Mouse (Mus musculus): ENCODE results near the gene Parp4.

Parp4 gene

DNA sequence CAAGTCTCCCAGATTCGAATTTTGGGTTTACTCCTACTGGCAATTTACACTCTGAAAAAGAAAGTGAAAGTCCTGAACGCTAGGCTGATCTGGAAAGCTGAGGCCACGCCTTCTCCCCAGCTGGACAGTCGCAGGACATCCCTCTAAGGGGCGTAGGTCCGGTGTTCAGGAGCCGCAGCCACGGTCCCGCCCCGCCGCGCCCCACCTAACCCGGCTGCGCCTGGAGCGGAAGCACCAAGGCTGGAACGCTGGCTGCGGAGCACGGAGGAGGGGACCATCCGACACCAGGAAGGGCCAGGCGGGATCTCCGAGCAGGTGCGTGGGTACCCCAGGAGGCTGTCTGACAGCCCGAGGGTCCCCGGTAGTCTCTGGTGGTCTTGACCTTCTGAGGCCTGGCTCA, at the start of gene Parp4, which contains the start of gene Cenpj:
TSS of gene Parp4 (plus strand) at position 204 of the 400 bp plus-strand sequence.
TSS of gene Cenpj (minus strand) at position 10 of the 400 bp plus-strand sequence.
- DNase-seq (ENCODE audit: low spot score in 2 of 2) = peak in 1 of 2 experiments; percentile 57

DNA sequence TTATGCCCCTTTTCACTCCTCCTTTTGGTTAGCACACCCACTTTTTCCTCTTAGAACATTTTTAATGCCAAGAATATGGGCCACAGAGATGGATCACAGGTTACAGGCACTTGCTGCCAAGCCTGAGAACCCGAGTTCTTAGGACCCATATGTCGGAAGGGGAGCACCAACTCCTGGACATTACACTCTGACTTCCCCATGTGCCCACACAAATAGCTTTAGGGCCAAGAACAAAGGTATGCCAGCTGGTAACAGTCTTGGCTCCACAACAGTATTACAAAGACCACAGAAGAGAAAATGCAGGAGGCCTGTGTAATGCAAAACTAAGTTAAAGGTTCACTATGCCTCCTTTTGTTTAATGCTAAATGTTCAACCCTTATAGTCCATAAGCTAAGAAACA, 44.6 kb upstream of the Parp4 start:
- no peak for DNase-seq (ENCODE audit: low spot score in 2 of 2)

GRCm38 (mm10) chr14:56544946-56545345, 30.5 kb upstream of the Parp4 start:
- no peak for DNase-seq (ENCODE audit: low spot score in 2 of 2)

DNA sequence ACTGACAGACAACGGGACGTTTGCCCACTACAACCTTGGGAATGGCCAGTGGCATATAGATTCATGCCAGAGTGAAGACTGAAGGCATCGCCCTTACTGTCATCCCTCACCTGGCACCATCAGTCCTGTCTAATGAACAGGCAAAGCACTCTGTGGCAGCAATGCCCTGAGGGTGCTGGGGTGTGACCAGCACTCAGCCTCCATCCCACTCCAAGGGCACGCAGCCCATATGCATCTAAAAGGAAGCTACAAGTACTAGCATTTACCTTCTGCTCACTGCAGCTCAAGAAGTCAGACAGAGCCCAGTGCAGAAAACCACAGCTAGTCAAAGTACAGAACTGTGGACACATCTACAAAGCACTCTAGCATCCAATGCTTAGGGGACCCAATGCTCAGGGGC, 29.9 kb upstream of the Parp4 start:
- DNase-seq (ENCODE audit: low spot score in 2 of 2) = no peak

DNA sequence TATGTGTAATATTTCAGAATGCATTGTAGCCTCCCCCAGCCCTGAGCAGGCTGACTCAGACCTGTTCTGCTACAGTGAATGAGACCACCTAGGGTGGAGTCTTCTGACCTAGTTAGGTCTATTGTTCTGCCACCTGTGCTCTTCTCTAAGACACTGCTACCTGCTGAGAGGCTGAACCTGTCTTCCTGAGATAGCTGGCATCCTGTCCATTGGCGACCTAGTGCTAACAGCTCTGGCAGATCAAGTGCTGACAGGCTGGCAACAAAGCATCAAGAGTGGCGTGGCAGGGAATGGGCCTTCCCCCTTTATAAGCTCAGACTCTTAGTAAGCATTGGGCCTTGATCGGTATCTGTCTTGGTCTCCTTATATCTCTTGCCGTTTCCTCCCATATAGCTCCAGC, 24.5 kb upstream of the Parp4 start:
- no peak for DNase-seq (ENCODE audit: low spot score in 2 of 2)

DNA sequence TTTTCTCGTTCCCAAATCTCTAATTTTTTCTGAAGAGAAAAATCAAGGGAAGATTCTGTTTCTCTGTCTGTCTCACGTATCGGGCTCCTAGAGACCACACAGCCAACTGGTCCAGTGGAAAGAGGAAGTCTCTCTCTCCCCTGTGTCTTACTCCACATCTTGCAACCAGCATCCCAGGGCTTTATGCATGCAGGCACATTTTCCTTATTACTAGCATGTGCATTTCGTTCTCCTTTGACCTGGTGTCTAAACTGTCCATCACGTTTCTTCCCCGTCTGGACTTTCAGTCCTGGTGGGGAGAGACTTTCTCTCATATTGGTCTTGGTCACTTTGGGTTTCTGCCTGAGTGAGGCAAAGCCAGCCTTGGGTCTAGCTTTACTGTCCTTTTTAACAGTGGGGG, 22.5 kb upstream of the Parp4 start:
- DNase-seq (ENCODE audit: low spot score in 2 of 2) = no peak

- no peak for DNase-seq (ENCODE audit: low spot score in 2 of 2)
These were observed 22.1 kb upstream of the Parp4 start for GRCm38 (mm10) chr14:56553331-56553730.

DNA sequence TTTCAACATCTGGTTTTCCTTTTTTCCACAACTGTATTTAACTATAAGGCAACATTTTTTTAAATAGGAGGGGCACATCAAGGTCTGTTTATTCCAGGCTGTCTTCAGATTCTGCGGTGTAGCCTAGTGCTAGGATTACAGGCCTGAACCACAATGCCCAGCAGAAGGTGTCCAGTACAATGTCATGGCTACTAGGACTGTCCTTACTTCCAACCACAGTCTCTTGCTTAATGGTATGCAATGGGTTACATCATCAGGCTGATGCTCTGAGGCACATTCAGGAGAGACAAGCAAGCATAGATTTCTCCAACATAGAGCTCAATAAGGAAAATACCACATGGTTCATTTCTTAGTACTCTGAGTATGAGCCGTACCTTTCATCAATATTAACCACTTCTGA, 20.7 kb upstream of the Parp4 start:
- DNase-seq (ENCODE audit: low spot score in 2 of 2) = no peak

DNA sequence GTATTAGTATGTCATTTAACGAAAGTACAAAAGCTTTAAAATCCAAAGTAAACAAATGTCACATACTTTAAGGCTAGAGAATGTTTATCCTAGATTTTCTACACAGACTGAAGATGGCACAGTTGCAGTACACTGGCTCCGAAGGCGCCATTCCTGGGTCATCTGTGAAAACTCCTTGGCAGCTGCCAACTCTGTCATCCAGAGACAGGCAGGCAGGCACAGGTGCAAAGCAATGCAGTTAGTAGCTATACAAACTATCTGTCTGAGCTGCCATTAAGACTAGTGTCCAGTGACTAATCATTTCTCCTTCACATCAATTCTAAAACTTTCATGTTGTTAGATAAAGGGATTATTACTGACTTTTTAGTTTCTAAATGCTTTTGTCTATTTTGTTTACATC, 16.3 kb upstream of the Parp4 start:
- no peak for DNase-seq (ENCODE audit: low spot score in 2 of 2)

- no peak for DNase-seq (ENCODE audit: low spot score in 2 of 2)
These were observed 7.9 kb upstream of the Parp4 start for GRCm38 (mm10) chr14:56567476-56567875.

DNA sequence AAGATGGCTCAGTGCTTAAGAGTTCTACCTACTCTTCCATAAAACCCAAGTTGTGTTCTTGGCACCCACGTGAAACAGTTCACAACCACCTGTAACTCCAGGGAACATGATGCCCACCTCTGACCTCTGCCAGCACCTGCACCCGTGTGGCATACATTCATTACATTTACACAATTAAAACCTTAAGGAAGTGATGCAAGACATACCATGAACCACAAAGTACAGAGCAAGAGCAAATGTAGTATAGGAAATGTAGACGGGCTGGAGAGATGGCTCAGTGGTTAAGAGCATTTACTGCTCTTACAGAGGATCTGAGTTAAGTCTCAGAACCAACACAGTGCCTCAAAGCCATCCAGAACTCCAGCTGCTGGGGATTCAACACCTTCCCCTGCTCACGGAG, 6.4 kb upstream of the Parp4 start:
- no peak for DNase-seq (ENCODE audit: low spot score in 2 of 2)

GRCm38 (mm10) chr14:56571310-56572093, 3.9 kb upstream of the Parp4 start:
- DNase-seq (ENCODE audit: low spot score in 2 of 2) = peak; percentile 88 to 96

DNA sequence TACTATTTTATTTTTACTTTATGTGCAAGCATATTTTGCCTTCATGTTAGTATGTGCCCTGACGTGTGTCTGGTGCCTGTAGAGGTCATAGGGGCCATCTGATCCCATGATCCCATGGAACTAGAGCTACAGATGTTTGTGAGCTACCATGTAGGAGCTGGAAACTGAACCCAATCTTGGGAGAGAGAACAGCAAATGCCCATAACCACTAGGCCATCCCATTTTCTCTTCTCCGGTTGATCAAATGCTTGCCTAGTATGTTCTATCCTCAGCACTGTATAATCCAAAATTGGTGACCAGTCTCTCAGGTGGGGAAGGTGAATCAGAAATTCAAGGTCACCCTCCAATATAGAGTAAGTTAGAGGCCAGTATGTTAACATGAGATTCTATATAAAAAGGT, 2.9 kb upstream of the Parp4 start:
- no peak for DNase-seq (ENCODE audit: low spot score in 2 of 2)

GRCm38 (mm10) chr14:56575969-56576901, 816 bp downstream of the Parp4 start:
- no peak for DNase-seq (ENCODE audit: low spot score in 2 of 2)

GRCm38 (mm10) chr14:56579011-56579410, 3.6 kb downstream of the Parp4 start:
- no peak for DNase-seq (ENCODE audit: low spot score in 2 of 2)

DNA sequence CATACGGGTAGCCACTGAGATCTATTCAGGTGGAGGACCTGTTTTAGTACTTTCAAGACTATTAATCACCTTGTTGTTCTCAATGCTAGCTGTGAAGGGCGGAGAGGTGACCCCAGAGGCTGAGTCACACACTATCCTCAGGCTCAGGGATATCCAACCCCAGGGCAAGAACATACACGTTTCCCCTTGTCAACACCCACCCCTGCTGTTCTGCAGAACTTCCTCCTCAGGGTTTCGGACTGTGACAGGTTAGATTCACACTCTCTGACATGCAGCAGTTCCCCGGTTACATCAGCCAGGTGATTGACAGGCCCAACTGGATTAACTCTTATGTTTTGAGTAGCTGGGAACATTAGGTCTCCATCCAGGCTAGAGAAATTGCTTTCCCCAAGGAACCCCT, 5.7 kb downstream of the Parp4 start:
- no peak for DNase-seq (ENCODE audit: low spot score in 2 of 2)

DNA sequence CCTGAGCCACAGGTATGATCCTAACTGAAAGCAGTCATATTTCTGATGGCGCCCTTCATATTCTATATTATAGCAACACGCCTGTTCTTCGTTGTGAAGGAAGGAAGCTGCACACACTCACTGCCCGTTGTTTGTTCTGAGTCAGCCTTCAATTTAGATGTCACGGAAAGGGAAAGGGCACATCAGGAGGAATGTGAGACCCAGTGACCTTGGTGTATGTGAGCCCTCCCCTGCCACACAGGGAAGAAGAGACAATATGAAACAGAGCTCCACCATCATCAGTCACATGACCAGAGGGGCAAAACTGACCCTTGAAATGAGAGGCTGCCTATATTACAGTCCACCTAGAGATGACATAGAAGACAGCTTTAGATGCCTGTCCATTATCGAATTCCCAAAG, 6.9 kb downstream of the Parp4 start:
- DNase-seq (ENCODE audit: low spot score in 2 of 2) = no peak

DNA sequence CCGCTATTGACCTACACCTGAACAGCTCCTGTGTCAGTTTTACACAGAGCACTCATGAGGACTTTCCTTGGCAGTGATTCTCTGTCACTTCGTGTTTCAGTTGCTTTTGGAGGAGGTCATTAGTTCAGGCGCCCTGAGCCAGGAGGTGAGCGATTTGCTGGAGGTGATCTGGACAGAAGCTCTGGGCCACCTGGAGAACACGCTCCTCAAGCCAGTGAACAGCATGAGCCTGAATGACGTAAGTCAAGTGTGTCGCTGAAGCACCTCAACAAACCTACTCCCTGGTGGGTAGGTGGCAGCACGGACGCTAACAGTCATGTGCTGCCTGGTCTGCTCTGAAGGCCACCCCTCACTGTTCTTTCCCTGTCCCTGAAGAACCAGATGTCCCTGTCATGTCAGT, 16.8 kb downstream of the Parp4 start:
- no peak for DNase-seq (ENCODE audit: low spot score in 2 of 2)

DNA sequence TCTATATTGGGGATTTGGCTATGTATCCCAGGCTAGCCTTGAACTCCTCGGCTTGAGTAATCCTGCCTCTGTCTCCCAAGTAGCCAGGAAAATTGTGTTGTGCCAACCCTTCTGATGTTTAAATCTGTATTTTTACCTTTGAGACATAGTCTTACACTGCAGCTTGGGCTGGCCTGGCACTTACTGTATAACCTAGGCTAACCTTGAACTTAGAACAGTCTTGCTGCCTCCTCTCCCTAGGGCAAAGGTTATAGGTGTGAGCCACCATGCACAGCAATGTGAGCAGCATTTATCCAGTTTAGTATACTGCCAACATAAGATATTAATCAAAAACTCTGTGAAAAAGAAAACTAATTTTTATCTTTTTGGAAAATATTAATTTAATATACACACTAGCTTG, 19.4 kb downstream of the Parp4 start:
- DNase-seq (ENCODE audit: low spot score in 2 of 2) = no peak

GRCm38 (mm10) chr14:56598759-56599158, 23.3 kb downstream of the Parp4 start:
- no peak for DNase-seq (ENCODE audit: low spot score in 2 of 2)

GRCm38 (mm10) chr14:56602069-56602468, 26.6 kb downstream of the Parp4 start:
- no peak for DNase-seq (ENCODE audit: low spot score in 2 of 2)

DNA sequence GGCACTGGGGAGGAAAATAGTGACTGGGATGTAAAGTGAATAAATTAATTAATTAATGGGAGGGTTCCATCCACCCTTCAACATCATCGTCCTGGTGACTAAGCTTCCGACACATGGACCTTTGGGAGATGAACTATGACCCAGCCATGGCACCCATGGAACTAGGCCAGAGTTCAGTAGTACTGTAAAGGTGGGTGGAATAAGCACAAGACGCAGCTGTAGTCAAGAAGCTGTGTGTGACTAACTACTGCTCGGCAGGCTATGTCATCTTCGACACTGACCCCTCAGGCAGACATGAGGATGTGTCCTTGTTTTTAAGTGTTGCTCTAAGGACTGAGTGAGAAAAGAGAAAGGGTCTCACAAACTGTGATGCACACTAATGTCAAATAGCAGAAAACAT, 29.0 kb downstream of the Parp4 start:
- DNase-seq (ENCODE audit: low spot score in 2 of 2) = no peak

DNA sequence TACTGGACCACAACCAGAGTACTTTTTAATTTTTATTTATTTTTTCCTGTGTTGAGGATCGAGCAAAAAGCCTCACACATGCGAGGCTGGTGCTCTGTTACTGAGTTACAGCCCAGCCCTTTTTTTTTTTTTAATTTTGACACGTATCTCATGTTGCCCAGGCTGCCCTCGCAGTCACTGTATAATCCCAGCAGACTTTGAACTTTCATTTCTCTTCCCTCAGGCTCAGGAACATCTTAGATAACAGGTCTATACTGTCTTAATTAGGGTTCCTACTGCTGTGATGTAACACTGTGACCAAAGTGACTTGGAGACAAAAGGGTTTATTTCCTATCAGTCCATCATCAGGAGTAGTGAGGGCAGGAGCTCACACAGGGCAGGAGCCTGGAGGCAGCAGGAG, 29.7 kb downstream of the Parp4 start:
- DNase-seq (ENCODE audit: low spot score in 2 of 2) = no peak
